Mouse (Mus musculus): ENCODE measurements around the gene Prkn. TPM values are rescaled to one million over a fixed set of nuclear protein-coding genes. Genes with fewer than 3 reads are reported as not detected.

Gene Prkn
- polyA plus RNA-seq, 1 experiment from 2014 or later = 5.7 TPM

DNA sequence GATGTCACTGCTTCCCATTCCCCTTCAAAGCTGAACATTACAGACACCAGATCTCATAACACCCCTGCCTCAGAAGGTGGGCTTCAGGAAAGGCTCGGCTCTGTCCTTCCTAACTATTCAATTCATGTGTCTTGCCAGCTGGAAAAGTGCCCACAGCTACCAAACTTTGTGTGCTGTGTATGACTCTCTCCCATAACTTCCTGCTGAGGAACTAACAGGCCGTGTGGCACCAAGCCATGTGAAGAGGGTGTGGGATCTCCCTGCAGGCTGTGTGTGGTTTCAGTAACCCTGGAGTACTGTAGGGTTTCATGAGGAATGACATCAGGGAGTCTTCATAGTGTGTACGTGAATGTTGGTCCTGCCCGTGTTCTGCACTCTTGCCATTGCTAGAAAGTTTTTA, 871.9 kb downstream of the Prkn start:
- no peak overlapping the region for H3K4me3 ChIP-seq (ENCODE audit: low read length)
- no peaks in the 10 kb centered on the region for H3K36me3 ChIP-seq (ENCODE audit: control insufficient read depth, insufficient read depth, low read length)
- no peaks in the 10 kb centered on the region for H3K27me3 ChIP-seq (replicated peaks; ENCODE audit: control insufficient read depth, insufficient read depth, low read length)
- no peak for ATAC-seq
- H3K27ac ChIP-seq (ENCODE audit: low read depth, low read length) = no peak overlapping the region
- WGBS = 65% methylated on average over 4 of the region's 4 CpGs
- H3K4me2 ChIP-seq (ENCODE audit: low read length) = no peak overlapping the region
- no peak overlapping the region for H3K9ac ChIP-seq (ENCODE audit: low read depth, low read length)
- H3K4me1 ChIP-seq (ENCODE audit: control insufficient read depth, insufficient read depth, low read depth, low read length) = no peaks in the 10 kb centered on the region
- no peaks in the 10 kb centered on the region for H3K9me3 ChIP-seq (ENCODE audit: control insufficient read depth, low read length)

DNA sequence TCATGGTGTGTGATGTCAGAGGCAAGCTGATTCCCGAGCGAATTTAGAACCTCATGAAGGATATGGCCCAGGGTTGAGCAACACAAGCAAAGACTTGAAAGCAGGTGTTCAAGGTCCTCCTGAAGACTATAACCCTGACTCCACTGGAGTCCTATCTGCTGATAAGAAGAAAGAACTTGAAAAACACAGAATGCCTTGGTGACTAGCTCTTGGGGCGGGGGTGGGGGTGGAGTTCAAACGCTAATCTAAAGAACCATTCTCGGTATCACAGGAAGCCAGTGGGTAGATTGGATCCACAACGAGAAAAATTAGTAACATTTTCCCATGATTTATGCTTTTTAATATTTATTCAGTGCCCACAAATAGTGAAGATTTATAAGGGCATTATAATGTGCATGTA, 879.6 kb downstream of the Prkn start:
- ATAC-seq = no peak
- Histone ChIP-seq H3K27me3 (replicated peaks; ENCODE audit: control insufficient read depth, insufficient read depth, low read length) (no peaks in the 10 kb centered on the region), H3K4me1 (ENCODE audit: control insufficient read depth, insufficient read depth, low read depth, low read length) (peaks cover 4% of the 10 kb centered on the region; the same call in 1 of the 2 replicates), H3K9ac (ENCODE audit: low read depth, low read length) (no peak overlapping the region), H3K9me3 (ENCODE audit: control insufficient read depth, low read length) (no peaks in the 10 kb centered on the region), H3K4me3 (ENCODE audit: low read length) (no peak overlapping the region), H3K36me3 (ENCODE audit: control insufficient read depth, insufficient read depth, low read length) (no peaks in the 10 kb centered on the region), H3K27ac (ENCODE audit: low read depth, low read length) (no peak overlapping the region), H3K4me2 (ENCODE audit: low read length) (no peak overlapping the region)
- 89% methylated on average over 6 of the region's 6 CpGs for WGBS

DNA sequence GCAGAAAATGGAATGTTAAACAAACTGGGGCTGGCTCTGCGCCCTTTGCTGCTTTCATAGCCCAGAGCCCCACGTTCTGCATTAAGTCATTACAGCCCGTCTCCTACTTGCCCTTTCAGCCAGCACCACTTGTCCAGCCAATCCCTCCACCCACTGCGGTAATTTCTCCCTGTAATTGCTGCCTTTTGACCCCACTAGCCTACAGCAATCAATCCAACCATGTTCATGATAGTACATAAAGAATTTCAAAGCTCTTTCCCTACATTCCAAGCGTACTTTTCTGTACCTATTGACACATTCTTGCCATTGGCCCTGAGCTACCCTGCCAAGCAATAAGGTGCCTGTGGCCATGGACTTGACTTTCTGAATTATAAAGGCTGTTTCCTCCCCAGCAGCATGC, 881.7 kb downstream of the Prkn start:
- Histone ChIP-seq H3K9me3 (ENCODE audit: control insufficient read depth, low read length) (no peaks in the 10 kb centered on the region), H3K4me2 (ENCODE audit: low read length) (no peak overlapping the region), H3K27ac (ENCODE audit: low read depth, low read length) (no peak overlapping the region), H3K27me3 (replicated peaks; ENCODE audit: control insufficient read depth, insufficient read depth, low read length) (no peaks in the 10 kb centered on the region), H3K4me1 (ENCODE audit: control insufficient read depth, insufficient read depth, low read depth, low read length) (peaks cover 4% of the 10 kb centered on the region; the same call in 1 of the 2 replicates), H3K4me3 (ENCODE audit: low read length) (no peak overlapping the region), H3K9ac (ENCODE audit: low read depth, low read length) (no peak overlapping the region), H3K36me3 (ENCODE audit: control insufficient read depth, insufficient read depth, low read length) (no peaks in the 10 kb centered on the region)
- WGBS = 68% methylated on average over 5 of the region's 5 CpGs
- ATAC-seq = no peak

DNA sequence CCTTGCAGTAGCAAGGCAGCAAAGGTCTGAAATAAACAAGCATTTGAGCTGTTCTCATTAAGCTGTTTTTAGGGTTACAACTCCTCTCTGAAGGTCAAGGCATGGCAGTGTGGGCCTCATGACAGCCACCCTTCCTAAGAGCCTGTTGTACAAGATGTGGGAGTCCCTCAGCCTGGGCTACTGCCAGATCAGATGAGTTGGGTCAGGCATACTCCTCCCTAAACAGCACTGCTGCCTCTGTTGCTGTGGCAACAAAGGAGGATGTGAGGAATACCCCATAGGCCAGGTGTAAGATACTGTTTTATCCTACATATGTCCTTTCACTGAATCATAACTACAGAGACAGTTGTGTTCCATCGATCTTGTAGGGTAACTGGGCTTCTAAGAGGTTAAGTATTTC, 882.3 kb downstream of the Prkn start:
- H3K36me3 ChIP-seq (ENCODE audit: control insufficient read depth, insufficient read depth, low read length) = no peaks in the 10 kb centered on the region
- no peak overlapping the region for H3K4me2 ChIP-seq (ENCODE audit: low read length)
- no peaks in the 10 kb centered on the region for H3K9me3 ChIP-seq (ENCODE audit: control insufficient read depth, low read length)
- no peak for ATAC-seq
- H3K27me3 ChIP-seq (replicated peaks; ENCODE audit: control insufficient read depth, insufficient read depth, low read length) = no peaks in the 10 kb centered on the region
- peak overlapping the region; percentile 34; the same call in 1 of the 2 replicates for H3K27ac ChIP-seq (ENCODE audit: low read depth, low read length)
- peaks cover 4% of the 10 kb centered on the region; the same call in 1 of the 2 replicates for H3K4me1 ChIP-seq (ENCODE audit: control insufficient read depth, insufficient read depth, low read depth, low read length)
- no peak overlapping the region for H3K4me3 ChIP-seq (ENCODE audit: low read length)
- no peak overlapping the region for H3K9ac ChIP-seq (ENCODE audit: low read depth, low read length)
- 80% methylated on average over 1 of the region's 1 CpGs for WGBS

DNA sequence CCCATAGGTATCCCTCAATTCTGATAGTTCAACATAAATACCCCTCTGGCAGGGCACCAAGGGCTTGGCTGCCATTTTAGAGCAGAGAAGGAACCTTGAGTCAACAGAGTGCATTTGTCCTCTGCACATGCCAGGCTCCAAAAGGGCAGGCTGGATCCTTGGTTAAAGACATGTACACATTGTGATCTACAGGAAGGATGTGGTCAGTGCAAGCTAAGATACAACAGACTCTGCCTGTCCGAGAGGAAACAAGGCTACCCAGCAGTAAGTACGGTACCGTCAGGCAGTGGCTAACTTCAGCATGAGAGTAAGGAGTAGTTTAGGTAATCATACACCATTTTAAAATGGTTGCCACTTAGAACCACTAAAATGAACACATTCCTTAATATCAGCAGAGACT, 884.0 kb downstream of the Prkn start:
- no peak overlapping the region for H3K4me2 ChIP-seq (ENCODE audit: low read length)
- H3K4me3 ChIP-seq (ENCODE audit: low read length) = no peak overlapping the region
- no peak for ATAC-seq
- peaks cover 4% of the 10 kb centered on the region; the same call in 1 of the 2 replicates for H3K4me1 ChIP-seq (ENCODE audit: control insufficient read depth, insufficient read depth, low read depth, low read length)
- H3K36me3 ChIP-seq (ENCODE audit: control insufficient read depth, insufficient read depth, low read length) = no peaks in the 10 kb centered on the region
- WGBS = 93% methylated on average over 3 of the region's 3 CpGs
- no peak overlapping the region for H3K9ac ChIP-seq (ENCODE audit: low read depth, low read length)
- H3K9me3 ChIP-seq (ENCODE audit: control insufficient read depth, low read length) = no peaks in the 10 kb centered on the region
- H3K27me3 ChIP-seq (replicated peaks; ENCODE audit: control insufficient read depth, insufficient read depth, low read length) = no peaks in the 10 kb centered on the region
- no peak overlapping the region for H3K27ac ChIP-seq (ENCODE audit: low read depth, low read length)

DNA sequence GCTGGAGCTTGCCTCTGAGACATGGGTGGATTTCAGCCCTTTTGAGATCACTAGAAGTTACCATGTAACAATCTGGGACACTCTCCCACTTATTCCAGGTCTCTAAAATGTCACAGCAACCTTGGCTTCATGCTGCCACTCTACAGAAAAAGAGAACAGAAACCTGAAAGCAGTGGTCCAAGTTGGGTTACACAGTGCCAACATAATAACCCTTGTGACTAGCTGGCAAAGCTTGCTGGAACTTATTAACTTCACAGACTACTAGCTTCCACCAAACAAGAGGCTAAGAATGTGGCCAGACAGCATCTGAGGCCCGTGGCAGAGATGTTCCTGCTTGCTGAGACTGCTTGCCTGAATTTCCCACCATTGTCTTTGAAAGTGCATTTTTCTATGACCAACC, 886.9 kb downstream of the Prkn start:
- Histone ChIP-seq H3K27me3 (replicated peaks; ENCODE audit: control insufficient read depth, insufficient read depth, low read length) (no peaks in the 10 kb centered on the region), H3K27ac (ENCODE audit: low read depth, low read length) (no peak overlapping the region), H3K9me3 (ENCODE audit: control insufficient read depth, low read length) (no peaks in the 10 kb centered on the region), H3K4me1 (ENCODE audit: control insufficient read depth, insufficient read depth, low read depth, low read length) (peaks cover 11% of the 10 kb centered on the region), H3K9ac (ENCODE audit: low read depth, low read length) (no peak overlapping the region), H3K4me3 (ENCODE audit: low read length) (no peak overlapping the region), H3K36me3 (ENCODE audit: control insufficient read depth, insufficient read depth, low read length) (no peaks in the 10 kb centered on the region), H3K4me2 (ENCODE audit: low read length) (no peak overlapping the region)
- ATAC-seq = no peak
- WGBS = 74% methylated on average over 1 of the region's 1 CpGs

DNA sequence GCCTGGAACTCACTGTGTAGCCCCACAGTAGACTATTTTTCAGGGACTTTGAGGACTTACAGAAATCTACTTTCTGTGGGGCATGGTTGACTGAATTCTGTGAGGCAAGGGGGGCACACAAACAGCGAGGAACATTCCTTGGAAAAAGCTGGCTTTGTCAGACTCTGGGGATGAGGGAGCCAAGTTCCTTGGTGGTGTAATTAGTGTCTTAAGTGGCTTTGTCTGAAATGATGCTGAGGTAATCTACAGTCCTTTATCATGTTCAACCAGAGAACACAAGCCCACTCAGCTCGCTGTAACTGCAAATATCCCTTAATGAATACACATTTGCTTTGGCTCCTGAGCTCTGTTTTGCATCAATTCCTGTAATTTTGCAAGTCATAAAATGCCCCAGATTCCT, 888.1 kb downstream of the Prkn start:
- Histone ChIP-seq H3K27me3 (replicated peaks; ENCODE audit: control insufficient read depth, insufficient read depth, low read length) (no peaks in the 10 kb centered on the region), H3K4me1 (ENCODE audit: control insufficient read depth, insufficient read depth, low read depth, low read length) (peaks cover 7% of the 10 kb centered on the region), H3K9me3 (ENCODE audit: control insufficient read depth, low read length) (no peaks in the 10 kb centered on the region), H3K36me3 (ENCODE audit: control insufficient read depth, insufficient read depth, low read length) (no peaks in the 10 kb centered on the region), H3K9ac (ENCODE audit: low read depth, low read length) (no peak overlapping the region), H3K4me3 (ENCODE audit: low read length) (no peak overlapping the region), H3K27ac (ENCODE audit: low read depth, low read length) (no peak overlapping the region), H3K4me2 (ENCODE audit: low read length) (no peak overlapping the region)
- no peak for ATAC-seq
- WGBS = 51% methylated on average over 2 of the region's 2 CpGs

DNA sequence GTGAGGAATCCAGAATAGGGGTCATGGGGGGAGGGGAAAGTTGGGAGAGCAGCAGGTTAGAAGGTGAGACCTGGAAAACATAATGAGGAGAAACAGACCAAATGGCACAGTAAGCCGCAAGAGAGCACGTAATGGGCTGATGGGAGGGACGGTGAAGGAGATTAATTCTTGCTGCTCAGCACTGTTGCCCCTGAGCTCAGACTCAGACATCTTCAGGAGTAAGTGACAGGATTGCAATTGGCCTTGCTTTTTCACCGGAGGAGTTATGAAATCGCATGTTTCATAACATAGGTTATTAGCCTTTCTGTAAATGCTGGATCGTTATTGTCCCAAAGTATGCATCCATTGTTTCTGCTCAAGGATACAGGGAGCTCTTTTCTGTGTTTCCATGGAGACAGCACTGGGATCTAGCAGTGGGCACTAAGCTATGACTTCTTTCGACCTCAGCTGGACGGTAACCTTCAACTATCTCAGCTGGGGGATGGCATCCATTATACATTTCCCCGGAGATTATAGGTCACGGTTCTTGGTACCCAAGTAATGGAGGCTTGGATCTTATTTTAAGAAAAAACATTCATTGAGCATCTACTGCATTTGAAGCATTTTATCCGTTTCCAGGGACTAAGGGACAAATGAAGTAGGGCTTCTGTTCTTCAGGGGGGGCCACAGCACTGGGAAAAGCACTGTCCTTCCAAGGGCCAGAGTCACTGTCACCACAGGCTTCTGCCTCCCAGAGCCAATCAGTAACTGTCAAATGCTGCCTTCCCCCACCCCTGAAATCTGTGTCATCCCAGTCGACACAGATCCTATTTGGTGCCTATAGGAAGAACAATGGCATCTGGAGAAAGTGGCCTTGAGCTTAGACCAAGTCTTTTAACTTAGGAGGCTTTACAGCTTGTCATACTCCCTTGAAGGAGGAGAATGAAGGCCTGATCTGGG, 890.7 kb downstream of the Prkn start:
- peaks cover 7% of the 10 kb centered on the region for H3K4me1 ChIP-seq (ENCODE audit: control insufficient read depth, insufficient read depth, low read depth, low read length)
- peak overlapping the region; percentile 56; the same call in 1 of the 2 replicates for H3K27ac ChIP-seq (ENCODE audit: low read depth, low read length)
- peak; percentile 64 for ATAC-seq
- 40% methylated on average over 12 of the region's 12 CpGs for WGBS
- no peaks in the 10 kb centered on the region for H3K36me3 ChIP-seq (ENCODE audit: control insufficient read depth, insufficient read depth, low read length)
- H3K4me3 ChIP-seq (ENCODE audit: low read length) = no peak overlapping the region
- H3K4me2 ChIP-seq (ENCODE audit: low read length) = no peak overlapping the region
- H3K9me3 ChIP-seq (ENCODE audit: control insufficient read depth, low read length) = no peaks in the 10 kb centered on the region
- no peaks in the 10 kb centered on the region for H3K27me3 ChIP-seq (replicated peaks; ENCODE audit: control insufficient read depth, insufficient read depth, low read length)
- H3K9ac ChIP-seq (ENCODE audit: low read depth, low read length) = no peak overlapping the region

DNA sequence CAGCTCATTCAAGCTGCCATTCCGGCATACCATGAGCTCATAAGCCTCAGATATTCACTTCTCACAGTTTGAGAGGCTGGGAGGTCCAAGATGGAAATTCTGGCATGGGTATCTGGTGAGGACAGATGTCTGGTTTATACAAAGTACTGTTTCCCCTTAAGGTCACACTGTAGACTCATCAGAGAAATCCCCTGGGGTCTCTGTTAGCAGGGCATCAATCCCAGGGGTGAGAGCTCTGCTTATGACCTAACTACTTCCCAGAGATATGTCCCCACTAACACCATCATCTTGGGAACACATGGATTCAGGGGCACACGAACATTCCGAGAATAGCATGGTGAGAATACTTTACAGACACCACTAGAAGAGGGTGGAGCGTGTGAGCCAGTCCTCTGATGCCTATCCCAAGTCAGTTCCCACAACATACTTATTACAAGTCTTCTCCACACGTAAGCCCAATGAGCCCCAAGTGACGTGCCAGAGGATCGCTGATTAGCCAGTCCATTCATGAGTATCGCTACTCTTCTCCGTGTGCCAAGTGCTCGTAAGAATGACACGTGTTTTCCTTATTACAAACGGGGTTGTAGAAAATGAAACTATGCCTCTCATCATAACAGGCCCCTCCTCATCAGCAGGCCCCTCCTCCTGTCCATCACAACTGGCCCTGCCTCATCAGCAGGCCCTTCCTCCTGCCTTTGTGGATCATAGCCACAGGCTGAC, 895.1 kb downstream of the Prkn start:
- no peak overlapping the region for H3K4me2 ChIP-seq (ENCODE audit: low read length)

More for the DNA sequence above, 895.1 kb downstream of the Prkn start:
- ATAC-seq = no peak
- Histone ChIP-seq H3K9ac (ENCODE audit: low read depth, low read length) (no peak overlapping the region), H3K36me3 (ENCODE audit: control insufficient read depth, insufficient read depth, low read length) (no peaks in the 10 kb centered on the region), H3K9me3 (ENCODE audit: control insufficient read depth, low read length) (no peaks in the 10 kb centered on the region), H3K27me3 (replicated peaks; ENCODE audit: control insufficient read depth, insufficient read depth, low read length) (no peaks in the 10 kb centered on the region), H3K27ac (ENCODE audit: low read depth, low read length) (no peak overlapping the region), H3K4me3 (ENCODE audit: low read length) (no peak overlapping the region), H3K4me1 (ENCODE audit: control insufficient read depth, insufficient read depth, low read depth, low read length) (peaks cover 4% of the 10 kb centered on the region)
- WGBS = 84% methylated on average over 12 of the region's 12 CpGs
